Mouse (Mus musculus) kidney, adult 18-20 months (tissue): ENCODE measurements at regions not wholly inside any gene's neighbourhood (a gene's known extent, or its start where the extent isn't known, plus 50 kb on each side); places are given as distances from the start of the nearest gene placed in this dataset.

Experiments used
- DNase-seq: peaks from one replicate; pipeline ENCODE4 v3.0.0; 2021

DNA sequence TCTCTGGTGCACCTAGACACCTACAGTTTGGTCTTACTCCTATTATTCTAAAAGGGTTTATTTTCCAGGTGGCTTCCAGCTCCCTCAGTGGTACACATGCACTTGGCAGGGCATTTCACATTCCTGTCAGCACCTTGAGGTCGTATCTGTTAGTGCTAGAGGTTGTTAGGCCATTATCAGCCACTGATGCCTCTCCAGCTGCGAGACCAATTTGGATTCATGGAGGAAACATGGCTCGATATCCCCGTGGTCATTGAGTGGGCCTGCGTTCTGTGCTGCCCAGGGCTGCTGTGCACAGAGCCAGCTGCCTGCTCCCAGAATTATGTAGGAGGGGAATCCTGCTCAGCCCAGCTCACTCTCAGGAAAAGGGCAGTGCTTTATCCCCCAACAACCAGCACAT lies 60.1 kb upstream of the Irx1 start:
- no peak for DNase-seq

GRCm38 (mm10) chr13:72043930-72044470 lies 80.5 kb upstream of the Irx1 start:
- no peak for DNase-seq

DNA sequence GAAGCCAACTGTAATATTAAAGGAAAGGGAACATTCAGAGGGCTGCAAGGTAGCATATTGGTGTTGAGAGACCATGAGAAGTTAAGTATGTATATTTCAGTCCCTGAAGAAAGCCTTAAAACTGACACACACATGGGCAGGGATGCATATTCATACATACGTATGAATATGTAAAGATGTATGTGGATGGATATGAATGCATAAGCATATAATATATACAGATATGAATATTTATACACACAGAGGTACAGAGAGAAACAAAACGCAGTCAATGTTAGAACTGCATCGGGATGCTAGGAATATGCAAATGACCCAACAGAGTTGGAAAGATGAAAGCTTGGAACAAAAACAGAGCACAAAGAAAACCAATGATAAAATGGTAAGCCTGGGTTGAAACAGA lies 92.9 kb upstream of the Irx1 start:
- DNase-seq = no peak

GRCm38 (mm10) chr13:72061659-72062058 lies 98.1 kb upstream of the Irx1 start:
- DNase-seq = no peak

DNA sequence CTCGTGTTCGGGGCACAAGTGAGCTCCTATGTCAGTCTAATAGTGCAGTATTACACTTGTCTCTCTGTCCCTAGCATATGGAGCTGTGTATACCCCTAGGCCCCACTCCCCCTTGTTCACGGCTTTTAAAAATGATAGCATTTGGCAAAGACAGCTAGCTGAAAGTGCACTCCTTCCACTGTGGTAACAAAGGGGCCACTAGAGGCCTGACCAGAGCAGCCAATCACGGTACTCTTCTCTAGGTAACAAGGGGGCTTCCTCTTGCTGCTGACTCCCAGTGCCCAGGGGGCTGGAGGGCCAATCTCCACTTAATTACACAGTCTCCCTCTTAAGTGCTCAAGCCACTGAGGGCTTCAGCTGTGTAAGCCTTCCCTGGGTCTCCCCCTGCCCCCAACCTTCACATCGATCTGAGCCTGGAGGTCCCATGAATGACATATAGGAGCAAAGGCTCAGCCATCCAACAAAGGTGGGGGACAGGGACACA lies 99.8 kb upstream of the Irx1 start:
- DNase-seq = no peak

DNA sequence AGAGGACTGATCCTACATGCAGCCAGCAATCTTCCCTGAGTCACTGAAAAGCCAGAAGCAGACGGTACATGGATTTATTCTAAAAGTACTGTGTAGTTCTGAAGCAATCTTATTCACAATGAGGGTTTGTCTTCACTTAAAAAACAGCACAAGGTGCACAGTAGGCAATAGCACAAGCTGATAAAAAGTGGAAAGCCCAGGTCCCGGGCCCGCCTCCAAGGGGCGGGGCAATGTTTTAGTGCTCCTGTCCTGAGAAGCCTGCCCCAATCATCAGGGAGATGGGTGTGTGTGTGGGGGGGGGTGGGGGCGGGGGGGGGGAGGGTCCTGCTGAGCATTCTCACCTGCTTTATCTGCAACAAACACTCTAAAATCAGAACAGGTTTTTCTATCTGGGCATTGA lies 133.1 kb upstream of the Irx1 start:
- DNase-seq = no peak

DNA sequence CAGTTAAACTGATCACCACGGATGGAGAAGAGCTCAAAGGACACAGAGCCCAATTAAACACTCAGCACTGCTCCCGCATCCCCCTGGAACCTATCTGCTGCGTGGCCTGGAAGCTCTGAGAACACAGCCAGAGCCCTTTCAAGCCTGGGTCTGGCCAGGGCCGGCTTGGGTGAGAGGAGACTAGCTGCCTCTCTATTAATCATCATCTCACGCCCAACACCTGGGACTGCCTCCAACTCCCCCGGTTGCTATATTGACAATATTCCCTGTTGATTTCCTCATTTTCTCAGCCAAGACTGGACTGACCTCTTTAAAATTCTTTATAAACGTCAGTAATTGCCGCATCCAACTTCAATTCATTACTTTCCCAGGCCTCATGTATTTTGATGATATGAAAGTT lies 133.7 kb upstream of the Irx1 start:
- no peak for DNase-seq

DNA sequence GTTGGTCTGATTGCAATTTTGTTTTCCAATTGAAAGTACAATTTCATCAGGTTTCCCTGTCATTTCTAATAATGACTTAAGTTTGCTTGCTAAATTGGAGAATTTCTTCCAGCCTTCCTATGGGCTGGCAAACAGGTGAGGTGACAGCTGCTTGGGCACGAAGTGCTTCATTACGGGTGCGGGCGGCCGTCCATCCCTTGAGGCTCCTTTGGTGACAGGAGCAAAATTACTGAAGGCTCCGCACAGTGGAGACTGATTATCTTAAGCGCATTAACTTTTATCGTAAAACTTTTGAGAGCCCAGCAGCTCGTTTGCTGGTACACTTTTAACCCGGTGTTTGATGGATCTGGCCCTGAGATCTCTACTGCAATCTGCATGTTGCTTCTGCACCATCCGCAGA lies 134.3 kb upstream of the Irx1 start:
- no peak for DNase-seq

- no peak for DNase-seq
Measured at GRCm38 (mm10) chr13:72100741-72101140, 137.2 kb upstream of the Irx1 start.

- DNase-seq = no peak
Measured at GRCm38 (mm10) chr13:72108666-72109065, 145.1 kb upstream of the Irx1 start.

GRCm38 (mm10) chr13:72113942-72114341 lies 150.4 kb upstream of the Irx1 start:
- no peak for DNase-seq

DNA sequence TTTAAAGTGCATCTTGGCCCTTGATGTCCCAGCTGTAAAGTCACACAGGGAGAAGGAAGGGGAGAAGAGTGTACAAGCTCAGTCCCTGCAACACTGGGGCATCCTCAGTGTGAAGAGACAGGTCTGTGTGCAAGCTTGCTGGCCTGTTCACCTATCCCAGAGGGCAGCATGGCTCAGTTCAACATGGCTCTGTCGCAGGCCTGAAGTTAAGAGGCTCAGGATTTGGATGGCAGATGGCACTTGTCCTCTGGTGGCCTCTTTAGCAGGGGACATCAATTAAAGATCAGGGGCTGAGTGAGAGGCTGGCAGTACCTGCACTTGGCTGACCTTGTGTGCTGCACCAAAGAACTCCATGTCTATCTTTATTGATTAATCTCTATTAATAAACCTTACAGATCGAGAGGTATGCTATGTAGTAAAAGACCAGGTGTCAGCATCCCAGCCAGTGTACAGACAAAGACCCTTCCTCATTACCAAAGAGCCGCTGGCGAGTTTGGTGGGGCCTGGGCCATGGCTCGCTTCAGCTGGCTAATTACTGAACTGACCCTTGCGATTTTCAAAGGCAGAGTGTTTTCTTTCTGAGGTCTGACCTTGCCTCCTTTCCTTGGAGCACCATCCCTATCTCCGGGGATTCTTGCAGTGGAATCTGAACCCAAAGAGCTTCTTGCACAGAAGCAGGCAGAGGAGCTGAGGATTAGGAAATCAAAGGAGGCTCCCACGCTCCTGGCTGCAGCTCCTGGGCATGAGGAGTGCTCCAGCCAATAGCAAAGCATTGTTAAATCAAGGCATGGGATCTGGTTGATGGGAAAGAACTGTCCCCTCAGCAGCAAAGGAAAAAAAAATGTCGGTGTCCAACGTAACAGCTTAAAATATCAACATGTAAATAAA lies 151.5 kb upstream of the Irx1 start:
- DNase-seq = no peak

GRCm38 (mm10) chr13:72120467-72120866 lies 156.9 kb upstream of the Irx1 start:
- no peak for DNase-seq

- DNase-seq = no peak
Measured at GRCm38 (mm10) chr13:72120911-72121553, 157.5 kb upstream of the Irx1 start.

DNA sequence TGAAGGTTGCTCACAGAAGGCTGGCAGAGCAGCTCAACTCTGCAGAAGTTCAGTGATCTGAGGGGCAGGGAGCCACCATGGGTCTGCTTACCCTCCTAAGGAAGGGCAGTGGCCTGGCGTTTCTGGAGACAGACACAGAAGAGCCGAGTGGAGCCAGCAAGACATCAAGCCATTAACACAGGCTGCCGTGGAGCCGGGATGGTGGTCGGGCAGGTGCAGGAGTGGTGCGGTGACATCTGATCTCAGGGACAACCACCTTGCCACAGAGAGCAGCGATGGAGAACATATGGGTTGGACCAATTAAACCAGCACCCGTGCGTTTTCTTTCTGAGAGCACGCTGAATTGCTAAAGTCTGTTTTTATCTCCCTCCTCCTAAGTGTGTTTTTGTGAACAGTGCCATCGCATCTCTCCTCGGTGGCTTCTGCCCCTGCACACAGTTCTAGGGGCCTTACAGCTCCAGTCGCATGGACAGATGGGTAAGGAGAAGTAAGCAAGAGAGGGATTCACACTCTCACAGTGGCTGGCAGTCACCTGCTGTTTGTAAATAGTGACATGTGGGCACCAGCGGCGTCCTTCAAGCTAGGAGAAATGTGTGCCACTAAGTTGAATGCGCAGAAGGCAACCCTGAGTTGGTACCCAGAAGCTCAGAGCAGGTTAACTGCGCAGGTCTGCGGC lies 158.2 kb upstream of the Irx1 start:
- no peak for DNase-seq

DNA sequence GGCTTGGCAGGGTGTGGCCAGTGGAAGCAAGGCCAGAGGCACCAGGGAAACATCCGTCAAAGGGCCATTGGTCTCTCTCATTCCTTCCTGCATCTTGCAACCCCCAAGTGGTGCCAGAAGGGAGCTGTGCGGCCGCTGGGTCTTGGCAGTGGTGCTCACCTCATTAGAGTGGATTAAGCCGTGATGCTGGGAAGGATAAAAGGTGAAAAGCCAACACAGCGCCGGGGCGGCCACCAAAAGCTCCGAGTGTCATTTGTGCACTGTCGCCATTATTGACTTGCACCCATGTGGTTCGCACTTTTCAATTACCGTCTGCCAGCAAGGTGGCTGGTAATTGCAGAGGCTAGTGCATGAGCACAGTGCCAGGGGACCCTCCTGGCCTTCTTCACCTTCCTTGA lies 158.7 kb upstream of the Irx1 start:
- no peak for DNase-seq

DNA sequence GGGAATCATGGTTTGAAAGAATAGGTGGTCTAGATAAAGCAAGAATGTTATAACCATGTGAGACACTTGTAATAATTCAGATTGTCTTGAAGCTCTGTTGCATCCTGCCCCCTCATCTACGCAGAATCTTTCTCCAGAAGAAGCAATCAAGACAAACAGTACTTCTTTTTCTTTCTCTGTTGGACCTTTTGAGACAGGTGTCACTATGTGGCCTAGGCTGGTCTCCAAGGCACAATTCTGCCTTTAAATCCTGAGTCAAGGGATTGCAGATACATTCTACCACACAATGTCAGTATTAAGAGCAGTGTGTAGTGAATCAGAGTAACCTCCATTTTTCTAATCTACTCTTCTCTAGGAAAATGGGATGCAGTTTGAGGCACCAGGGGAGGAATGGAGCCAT lies 164.8 kb upstream of the Irx1 start:
- DNase-seq = no peak

DNA sequence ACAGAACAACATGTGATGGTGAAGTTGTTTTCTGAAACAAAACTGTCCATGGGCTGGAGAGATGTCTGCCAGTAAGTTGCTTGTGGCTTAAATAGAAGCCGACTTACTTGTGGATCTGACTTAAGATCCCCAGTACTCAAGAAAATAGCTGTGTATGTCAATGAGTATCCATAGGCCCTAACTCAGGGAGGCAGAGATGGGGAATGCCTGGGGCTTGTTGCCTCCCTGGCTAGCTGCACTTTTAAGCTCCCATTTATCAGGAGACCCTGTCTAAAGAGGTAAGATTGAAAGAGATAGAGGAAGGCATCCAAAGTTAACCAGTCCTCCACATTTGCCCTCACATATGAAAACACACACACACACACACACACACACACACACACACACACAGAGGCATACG lies 167.8 kb upstream of the Irx1 start:
- DNase-seq = no peak

DNA sequence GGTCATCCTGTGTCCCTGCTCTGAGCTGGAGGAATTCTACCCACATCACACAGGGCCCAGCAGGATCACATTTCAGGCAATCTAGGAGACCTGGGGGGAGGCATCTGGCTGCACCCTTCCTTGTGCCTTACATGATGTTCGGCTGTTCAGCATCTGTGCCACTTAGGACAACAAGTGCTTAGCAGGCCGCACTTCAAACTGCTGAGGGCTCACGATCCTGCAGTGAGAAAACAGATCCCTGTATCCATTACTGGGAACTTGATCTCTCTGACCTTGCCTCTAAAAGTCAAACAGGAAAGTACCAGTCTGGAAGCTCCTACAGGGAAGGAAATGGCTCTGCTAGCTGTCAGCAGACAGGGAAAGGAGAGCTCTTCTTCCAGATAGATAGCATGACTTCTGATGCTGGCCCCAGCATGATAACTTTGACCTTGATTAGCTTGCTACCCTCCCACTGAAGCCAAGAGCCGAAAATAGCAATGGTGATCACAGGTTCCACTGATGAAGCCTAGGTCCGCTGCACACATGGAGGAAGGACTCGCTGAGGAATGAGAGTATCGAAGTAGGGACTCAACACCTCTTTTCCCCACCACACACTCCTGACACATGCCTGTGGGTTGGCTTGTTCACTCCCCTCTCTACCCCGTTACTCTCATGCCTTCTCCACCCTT lies 170.7 kb upstream of the Irx1 start:
- DNase-seq = no peak

DNA sequence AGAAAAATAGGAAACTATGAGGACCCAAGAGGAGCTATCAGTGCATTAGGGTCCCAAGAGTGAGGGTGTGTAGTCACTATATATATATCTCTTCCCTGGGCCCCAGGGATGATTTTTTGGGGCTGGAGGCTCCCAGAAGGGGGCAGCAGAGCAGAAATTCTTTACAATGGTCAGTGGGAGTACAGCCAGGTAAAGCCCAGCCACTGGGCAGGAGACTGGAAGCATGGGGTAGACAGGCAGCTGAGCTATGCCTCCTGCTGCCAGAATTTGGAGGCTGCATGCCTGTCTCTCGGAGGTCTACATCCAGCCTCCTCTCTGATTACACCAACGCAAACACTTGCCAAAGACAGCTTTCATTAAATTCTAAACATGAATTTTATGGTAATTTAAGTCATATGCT lies 202.7 kb upstream of the Irx1 start:
- no peak for DNase-seq

- no peak for DNase-seq
Measured at GRCm38 (mm10) chr13:72167434-72167833, 203.9 kb upstream of the Irx1 start.

- no peak for DNase-seq
Measured at GRCm38 (mm10) chr13:72183636-72184035, 220.1 kb upstream of the Irx1 start.
